Mouse (Mus musculus) kidney, embryonic 15.5 days (tissue): Measurements from ENCODE around the gene Magi1. TPM values are rescaled to one million over a fixed set of nuclear protein-coding genes. Genes with fewer than 3 reads are reported as not detected.

Source experiments
- ATAC-seq: fragments of 200-750 bp; cut with Nextera tagmentation; replicated peaks from 2 replicates; pipeline ENCODE4 v1.8.0; 2017; ENCODE audit warnings: moderate TSS enrichment; ENCODE audit not compliant: low FRiP score
- H3K27ac ChIP-seq: fragments of 300-500 bp; sonication (generic); 2 replicates; pipeline ENCODE4 v1.5.1; 2015; ENCODE audit warnings: mild to moderate bottlenecking, inconsistent platforms
- H3K27me3 ChIP-seq: fragments of 300-500 bp; sonication (generic); 2 replicates; pipeline ENCODE4 v1.6.1; 2015; ENCODE audit warnings: inconsistent platforms
- H3K36me3 ChIP-seq: fragments of 300-500 bp; sonication (generic); 2 replicates; pipeline ENCODE4 v1.6.1; 2015; ENCODE audit warnings: inconsistent platforms
- H3K4me1 ChIP-seq: fragments of 300-500 bp; sonication (generic); 2 replicates; pipeline ENCODE4 v1.6.1; 2015; ENCODE audit warnings: inconsistent platforms
- H3K4me2 ChIP-seq: fragments of 300-500 bp; sonication (generic); 2 replicates; pipeline ENCODE4 v1.6.1; 2015; ENCODE audit warnings: moderate library complexity, mild to moderate bottlenecking, inconsistent platforms
- H3K4me3 ChIP-seq: fragments of 300-500 bp; sonication (generic); replicated peaks from 2 replicates; pipeline ENCODE4 v1.5.1; 2015; ENCODE audit warnings: mild to moderate bottlenecking, inconsistent platforms
- H3K9ac ChIP-seq: fragments of 300-500 bp; sonication (generic); 2 replicates; pipeline ENCODE4 v1.6.1; 2015; ENCODE audit warnings: mild to moderate bottlenecking, inconsistent platforms
- H3K9me3 ChIP-seq: fragments of 300-500 bp; sonication (generic); replicated peaks from 2 replicates; pipeline ENCODE4 v1.6.1; 2016; ENCODE audit warnings: inconsistent platforms
- WGBS: fragments of 180-500 bp; shearing (Covaris S2); methylation state at CpG from one replicate; pipeline ENCODE4 v1.1.7; 2015; ENCODE audit warnings: mixed read lengths; 5-methylcytosine and 5-hydroxymethylcytosine counted together
- polyA plus RNA-seq: library from polyadenylated mRNA; unstranded; fragments of >200 nt; fragmentation: Nextera tagmentation; extraction: Ambion mirVana; gene quantifications from 2 replicates; pipeline ENCODE4 v1.2.1, GENCODE M21; 2015

Magi1 gene
- polyA plus RNA-seq, 1 experiment from 2014 or later: 9.8 TPM

DNA sequence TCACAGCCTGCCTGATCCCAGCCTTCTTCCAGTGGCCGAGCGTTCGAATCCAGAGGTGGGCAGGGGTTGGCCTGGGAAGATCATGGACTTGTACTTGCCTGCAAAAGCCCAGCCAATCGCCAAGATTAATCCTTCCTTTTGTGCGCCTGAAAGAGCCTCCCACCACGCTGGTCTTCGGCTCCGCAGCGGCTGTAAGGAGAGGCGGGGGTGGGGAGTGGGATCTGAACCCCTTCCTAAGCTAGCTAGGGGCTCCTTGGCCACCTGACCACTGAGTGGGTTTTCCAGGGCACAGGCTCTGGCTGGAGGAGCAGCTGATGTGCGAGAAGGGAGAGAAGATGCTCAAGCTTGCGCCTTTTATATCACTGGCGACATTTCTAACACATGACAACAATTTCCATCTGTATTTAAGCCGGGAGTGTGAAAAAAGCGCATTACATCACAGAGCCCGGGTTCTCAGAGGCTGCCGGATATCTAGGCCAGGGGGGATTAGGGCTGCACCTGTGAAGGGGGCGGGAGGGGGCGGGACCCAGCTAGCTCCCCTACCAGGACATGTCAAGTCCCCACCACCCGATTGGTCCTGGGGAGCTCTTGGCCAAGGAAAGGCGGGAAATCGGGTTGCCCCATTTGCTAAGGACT is 370.4 kb downstream of the Magi1 start:
- Histone ChIP-seq H3K27ac (peak overlapping the region; percentile 89), H3K9me3 (no peaks in the 10 kb centered on the region), H3K27me3 (no peaks in the 10 kb centered on the region), H3K36me3 (no peaks in the 10 kb centered on the region), H3K4me2 (peak overlapping the region; percentile 65), H3K4me1 (peaks cover 21% of the 10 kb centered on the region), H3K9ac (peak overlapping the region; percentile 43; the same call in 1 of the 2 replicates), H3K4me3 (peak overlapping the region; percentile 38)
- peak; percentile 45 for ATAC-seq
- 4% methylated on average over 22 of the region's 22 CpGs for WGBS

DNA sequence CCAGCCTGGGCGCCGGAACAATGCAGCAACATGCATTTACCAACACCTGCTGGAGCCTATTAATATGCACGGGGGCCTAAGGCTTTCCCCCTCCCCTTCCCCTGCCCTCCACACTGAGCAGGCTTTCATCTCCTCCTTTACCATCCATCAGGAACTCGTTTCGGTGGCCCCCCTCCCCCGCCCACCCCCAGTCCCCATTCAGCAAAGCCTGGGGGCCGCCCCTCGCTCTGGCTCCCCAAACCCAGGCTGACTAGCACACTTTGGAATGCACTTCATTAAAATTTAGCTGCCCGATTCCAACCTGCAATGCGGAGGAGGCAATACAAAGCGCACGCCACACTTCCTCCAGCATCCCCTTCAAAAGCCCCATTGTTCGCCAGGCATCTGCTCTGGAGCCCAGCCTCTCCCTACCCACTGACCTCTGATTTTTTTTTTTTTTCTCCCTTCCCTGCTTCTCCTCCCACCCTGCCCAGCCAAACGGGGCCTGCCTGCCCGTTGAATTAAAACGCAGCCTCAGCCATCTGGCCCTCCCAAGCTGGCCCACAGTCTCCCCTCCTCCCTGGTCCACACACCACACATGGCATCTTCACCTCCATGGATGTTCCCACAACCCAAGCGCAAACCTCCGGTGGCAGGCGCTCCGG is 371.0 kb downstream of the Magi1 start:
- H3K36me3 ChIP-seq: no peaks in the 10 kb centered on the region
- no peaks in the 10 kb centered on the region for H3K9me3 ChIP-seq
- WGBS: 2% methylated on average over 20 of the region's 20 CpGs
- ATAC-seq: peak; percentile 90
- peaks cover 21% of the 10 kb centered on the region for H3K4me1 ChIP-seq
- H3K9ac ChIP-seq: peak overlapping the region; percentile 43
- H3K27ac ChIP-seq: peak overlapping the region; percentile 89
- H3K4me3 ChIP-seq: peak overlapping the region; percentile 38
- peak overlapping the region; percentile 65 for H3K4me2 ChIP-seq
- H3K27me3 ChIP-seq: no peaks in the 10 kb centered on the region

DNA sequence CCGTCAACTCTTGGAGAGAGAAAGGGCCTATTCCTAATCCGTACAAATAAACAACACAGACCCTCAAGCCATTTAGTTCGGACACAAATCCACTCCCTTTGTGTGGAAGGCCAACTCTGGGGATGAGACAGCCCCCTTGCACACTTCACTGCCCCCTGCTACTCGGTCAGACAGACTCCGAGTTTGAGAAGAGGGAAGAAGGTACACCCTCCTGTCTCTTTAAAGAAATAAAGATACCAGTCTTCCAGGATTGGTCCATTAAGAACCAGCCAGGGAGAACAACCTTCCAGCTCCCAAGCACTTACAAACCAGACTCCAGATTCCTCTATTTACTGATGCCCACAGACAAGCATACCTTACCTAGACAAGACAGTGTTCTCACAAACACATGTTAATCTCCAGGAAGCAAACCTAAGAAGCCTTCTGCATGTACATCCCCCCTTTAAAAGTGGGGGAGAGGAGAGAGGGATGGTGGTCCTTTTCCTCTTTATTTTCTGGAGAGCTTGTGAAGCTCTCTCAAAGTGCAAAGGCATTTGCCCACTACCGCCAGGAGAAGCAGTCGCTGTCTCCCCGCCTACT is 371.6 kb downstream of the Magi1 start:
- Histone ChIP-seq H3K9ac (peak overlapping the region; percentile 43), H3K36me3 (no peaks in the 10 kb centered on the region), H3K9me3 (no peaks in the 10 kb centered on the region), H3K27ac (peak overlapping the region; percentile 89), H3K4me3 (peak overlapping the region; percentile 38), H3K27me3 (no peaks in the 10 kb centered on the region), H3K4me2 (peak overlapping the region; percentile 65), H3K4me1 (peaks cover 21% of the 10 kb centered on the region)
- WGBS: 14% methylated on average over 8 of the region's 8 CpGs
- ATAC-seq: peak; percentile 57

GRCm38 (mm10) chr6:93911420-93911819 is 372.3 kb downstream of the Magi1 start:
- Histone ChIP-seq H3K4me3 (no peak overlapping the region), H3K4me2 (peak overlapping the region; percentile 65), H3K4me1 (peaks cover 21% of the 10 kb centered on the region), H3K9ac (no peak overlapping the region), H3K36me3 (no peaks in the 10 kb centered on the region), H3K27me3 (no peaks in the 10 kb centered on the region), H3K9me3 (no peaks in the 10 kb centered on the region), H3K27ac (peak overlapping the region; percentile 89; the same call in 1 of the 2 replicates)
- WGBS: 71% methylated on average over 2 of the region's 2 CpGs
- no peak for ATAC-seq

DNA sequence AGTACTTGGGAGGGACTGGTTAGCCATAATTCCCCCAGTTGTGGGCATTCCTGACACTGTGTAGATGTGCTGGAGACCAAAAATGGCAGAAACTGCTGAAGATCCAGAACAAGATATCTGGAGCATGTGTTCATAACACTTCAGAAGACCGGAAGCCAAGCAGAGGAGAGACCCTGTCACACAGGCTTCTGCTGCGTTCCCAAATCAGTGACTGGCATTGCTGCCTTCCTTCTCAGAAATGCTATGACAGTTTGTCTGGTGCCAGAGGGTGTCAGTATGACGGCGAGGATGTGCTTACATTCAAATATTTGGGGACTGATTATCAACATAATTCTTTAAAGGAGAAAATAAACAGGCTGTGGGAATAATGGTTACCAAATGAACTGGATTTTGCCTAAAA is 373.7 kb downstream of the Magi1 start:
- no peaks in the 10 kb centered on the region for H3K36me3 ChIP-seq

GRCm38 (mm10) chr6:93904987-93905386 is 378.7 kb downstream of the Magi1 start:
- Histone ChIP-seq H3K9me3 (no peaks in the 10 kb centered on the region), H3K4me1 (peaks cover 4% of the 10 kb centered on the region), H3K27me3 (no peaks in the 10 kb centered on the region), H3K27ac (no peak overlapping the region), H3K36me3 (no peaks in the 10 kb centered on the region), H3K9ac (no peak overlapping the region), H3K4me3 (no peak overlapping the region), H3K4me2 (no peak overlapping the region)
- no peak for ATAC-seq
- WGBS: 84% methylated on average over 2 of the region's 2 CpGs

More for the DNA sequence above, 373.7 kb downstream of the Magi1 start:
- 91% methylated on average over 4 of the region's 4 CpGs for WGBS
- Histone ChIP-seq H3K27ac (no peak overlapping the region), H3K4me2 (no peak overlapping the region), H3K9me3 (no peaks in the 10 kb centered on the region), H3K4me1 (peaks cover 21% of the 10 kb centered on the region), H3K9ac (no peak overlapping the region), H3K27me3 (no peaks in the 10 kb centered on the region), H3K4me3 (no peak overlapping the region)
- ATAC-seq: no peak

GRCm38 (mm10) chr6:93902239-93902638 is 381.5 kb downstream of the Magi1 start:
- Histone ChIP-seq H3K4me2 (no peak overlapping the region), H3K27ac (no peak overlapping the region), H3K27me3 (no peaks in the 10 kb centered on the region), H3K36me3 (no peaks in the 10 kb centered on the region), H3K4me3 (no peak overlapping the region), H3K4me1 (peaks cover 12% of the 10 kb centered on the region), H3K9ac (no peak overlapping the region), H3K9me3 (no peaks in the 10 kb centered on the region)
- WGBS: 82% methylated on average over 2 of the region's 2 CpGs
- ATAC-seq: no peak

DNA sequence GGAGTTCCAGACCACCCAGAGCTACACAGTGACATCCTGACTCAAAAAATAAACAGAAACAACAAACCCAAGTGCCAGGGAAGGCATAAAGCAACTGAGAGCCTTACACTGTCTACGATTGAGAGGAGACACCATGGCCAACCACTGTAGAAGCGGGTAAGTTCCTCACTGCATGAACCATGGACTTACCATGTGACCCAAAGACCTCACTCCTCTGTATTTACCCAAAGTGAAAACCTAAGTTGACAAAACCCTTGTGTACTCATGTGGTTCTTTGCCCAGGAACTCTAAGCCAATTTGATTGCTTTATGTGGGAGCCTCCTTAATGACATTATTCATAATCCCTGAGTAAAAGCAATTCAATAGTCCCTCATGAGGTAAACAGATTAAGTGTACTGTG is 382.3 kb downstream of the Magi1 start:
- no peak for ATAC-seq
- Histone ChIP-seq H3K4me1 (peaks cover 15% of the 10 kb centered on the region), H3K4me3 (no peak overlapping the region), H3K9me3 (no peaks in the 10 kb centered on the region), H3K9ac (no peak overlapping the region), H3K4me2 (no peak overlapping the region), H3K36me3 (no peaks in the 10 kb centered on the region), H3K27ac (no peak overlapping the region), H3K27me3 (no peaks in the 10 kb centered on the region)
- 96% methylated on average over 2 of the region's 2 CpGs for WGBS

- WGBS: 65% methylated on average over 2 of the region's 2 CpGs
- Histone ChIP-seq H3K9ac (no peak overlapping the region), H3K36me3 (no peaks in the 10 kb centered on the region), H3K4me2 (no peak overlapping the region), H3K4me1 (peaks cover 21% of the 10 kb centered on the region), H3K27me3 (no peaks in the 10 kb centered on the region), H3K9me3 (no peaks in the 10 kb centered on the region), H3K27ac (no peak overlapping the region), H3K4me3 (no peak overlapping the region)
- no peak for ATAC-seq
Observed at GRCm38 (mm10) chr6:93897512-93897911, 386.2 kb downstream of the Magi1 start.

DNA sequence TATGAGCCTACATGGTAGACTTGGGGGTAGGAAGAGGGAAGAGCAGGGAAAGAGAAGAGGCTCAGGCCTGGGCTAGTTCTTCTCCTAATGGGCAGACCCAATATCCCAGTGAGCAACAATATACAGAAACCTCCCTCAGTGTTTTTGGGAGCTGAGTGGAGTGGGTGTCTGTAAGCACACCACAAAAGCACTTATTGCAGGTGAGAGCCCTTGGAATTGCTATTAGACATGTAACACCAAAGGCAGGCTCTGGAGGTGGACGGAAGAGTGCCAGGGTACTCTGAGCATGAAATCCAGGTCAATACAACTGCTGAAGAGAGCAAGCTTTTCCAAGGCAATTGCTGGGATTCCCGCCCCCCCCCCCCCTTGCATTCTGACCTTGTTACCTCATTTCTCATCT is 388.0 kb downstream of the Magi1 start:
- Histone ChIP-seq H3K4me3 (no peak overlapping the region), H3K4me1 (peaks cover 21% of the 10 kb centered on the region), H3K36me3 (no peaks in the 10 kb centered on the region), H3K4me2 (no peak overlapping the region), H3K9ac (no peak overlapping the region), H3K27ac (no peak overlapping the region), H3K9me3 (no peaks in the 10 kb centered on the region), H3K27me3 (no peaks in the 10 kb centered on the region)
- 85% methylated on average over 2 of the region's 2 CpGs for WGBS
- ATAC-seq: no peak

- Histone ChIP-seq H3K4me2 (no peak overlapping the region), H3K9ac (no peak overlapping the region), H3K27me3 (no peaks in the 10 kb centered on the region), H3K27ac (no peak overlapping the region), H3K4me3 (no peak overlapping the region), H3K36me3 (no peaks in the 10 kb centered on the region), H3K4me1 (peaks cover 20% of the 10 kb centered on the region), H3K9me3 (no peaks in the 10 kb centered on the region)
- 79% methylated on average over 7 of the region's 7 CpGs for WGBS
- ATAC-seq: no peak
Observed at GRCm38 (mm10) chr6:93893956-93894355, 389.8 kb downstream of the Magi1 start.

DNA sequence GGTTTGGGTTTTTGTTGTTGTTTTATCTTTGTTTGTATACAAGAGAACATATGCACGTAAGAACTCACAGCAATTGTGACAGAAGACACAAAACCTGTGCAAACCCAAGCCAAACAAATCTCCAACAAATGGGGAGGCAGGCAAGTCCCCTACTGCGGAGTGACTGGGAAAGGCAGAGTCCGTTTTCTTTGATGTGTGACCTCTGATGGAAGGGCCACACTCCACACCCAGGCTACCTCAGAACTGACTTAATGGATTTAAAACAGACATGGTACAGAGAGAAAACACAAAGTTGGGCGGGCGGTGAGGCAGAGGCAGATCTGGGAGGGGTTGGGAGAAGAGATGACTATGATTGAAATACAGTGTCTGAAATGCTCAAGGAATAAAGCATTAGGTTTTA is 390.8 kb downstream of the Magi1 start:
- H3K27ac ChIP-seq: no peak overlapping the region
- H3K9ac ChIP-seq: no peak overlapping the region
- no peak overlapping the region for H3K4me3 ChIP-seq
- no peaks in the 10 kb centered on the region for H3K36me3 ChIP-seq
- H3K27me3 ChIP-seq: no peaks in the 10 kb centered on the region
- WGBS: 35% methylated on average over 5 of the region's 5 CpGs
- H3K4me1 ChIP-seq: peaks cover 21% of the 10 kb centered on the region
- H3K9me3 ChIP-seq: no peaks in the 10 kb centered on the region
- no peak overlapping the region; the same call in 1 of the 2 replicates for H3K4me2 ChIP-seq
- no peak for ATAC-seq
